Mouse (Mus musculus): Measurements from ENCODE around the gene Aplp2.

- TF ChIP-seq CTCF (IDR thresholded peaks at IDR 0.05; ENCODE audit: low read depth) (no peak), EP300 (IDR thresholded peaks at IDR 0.05; ENCODE audit: low read depth) (peak; percentile 99)
Measured at GRCm38 (mm10) chr9:31254697-31255004, 43.0 kb upstream of the Aplp2 start.
